Mouse (Mus musculus): ENCODE results near the gene Ttll12. TPM values are rescaled to one million over a fixed set of nuclear protein-coding genes. Genes with fewer than 3 reads are reported as not detected.

Ttll12 gene
- total and polyA plus RNA-seq, 3 experiments, result 21.9 to 40.0 (median 31.1) TPM

GRCm38 (mm10) chr15:83639160-83639559 is 44.2 kb upstream of the Ttll12 start:
- no peak overlapping the region for H3K4me3 ChIP-seq (replicated peaks in 1 of 3; ENCODE audit: low read depth in 2 of 3, low read length in 2 of 3, poor library complexity in 1 of 3)
- no peaks in the 10 kb centered on the region for H3K36me3 ChIP-seq (replicated peaks in 1 of 2; ENCODE audit: control insufficient read depth in 1 of 2, insufficient read depth in 1 of 2, low read length in 1 of 2)
- H3K27me3 ChIP-seq (replicated peaks), result peaks cover 92% of the 10 kb centered on the region
- in situ Hi-C loops (cut with MboI; ENCODE audit: low pct_ligation_motif_present, low pct_unique_long_range_greater_than_20kb, low sequenced_read_pairs), result no loop called here
- TF ChIP-seq ZC3H11A (IDR thresholded peaks at IDR 0.05; ENCODE audit: low read depth, low read length) (no peak), MEF2A (IDR thresholded peaks at IDR 0.05; ENCODE audit: borderline replicate concordance, low read depth, low read length) (no peak), GABPA (IDR thresholded peaks at IDR 0.05; ENCODE audit: insufficient replicate concordance, low read depth, low read length) (no peak), HCFC1 (IDR thresholded peaks at IDR 0.05; ENCODE audit: low read depth, low read length) (no peak), ETS1 (conservative IDR thresholded peaks at IDR 0.05; ENCODE audit: low read depth, low read length) (no peak), POLR2A (IDR thresholded peaks at IDR 0.05; ENCODE audit: low read depth, low read length) (no peak), SMC3 (IDR thresholded peaks at IDR 0.05; ENCODE audit: low read depth, low read length) (no peak), CTCF (conservative IDR thresholded peaks at IDR 0.05 in 1 of 2, IDR thresholded peaks at IDR 0.05 in 1 of 2; ENCODE audit: low read depth in 2 of 2, low read length in 2 of 2) (no peak), MYC (IDR thresholded peaks at IDR 0.05; ENCODE audit: low read depth, low read length) (no peak), JUN (IDR thresholded peaks at IDR 0.05; ENCODE audit: insufficient read depth, low read depth, low read length) (no peak), IRF4 (IDR thresholded peaks at IDR 0.05; ENCODE audit: low read depth, low read length) (no peak), EP300 (IDR thresholded peaks at IDR 0.05; ENCODE audit: low read length) (no peak), UBTF (IDR thresholded peaks at IDR 0.05; ENCODE audit: low read depth, low read length) (no peak)
- H3K4me2 ChIP-seq (ENCODE audit: insufficient read depth, low read depth, poor library complexity, severe bottlenecking), result no peak overlapping the region
- dilution Hi-C loops (cut with MboI; ENCODE audit: extremely low pct_ligation_motif_present, extremely low pct_unique_long_range_greater_than_20kb, low sequenced_read_pairs), result no loop called here
- no peaks in the 10 kb centered on the region for H3K9me3 ChIP-seq (replicated peaks; ENCODE audit: low read length)
- no peak overlapping the region for H3K27ac ChIP-seq (ENCODE audit: insufficient read depth, low read depth)
- no peaks in the 10 kb centered on the region for H3K79me2 ChIP-seq (replicated peaks; ENCODE audit: control insufficient read depth, extremely low read depth, insufficient read depth, poor library complexity, severe bottlenecking)
- no peak overlapping the region for H3K9ac ChIP-seq (ENCODE audit: insufficient read depth, low read depth)
- no peak for DNase-seq (ENCODE audit: extremely low read depth)
- no peaks in the 10 kb centered on the region for H3K4me1 ChIP-seq (ENCODE audit: control insufficient read depth in 1 of 2, insufficient read depth in 2 of 2)

DNA sequence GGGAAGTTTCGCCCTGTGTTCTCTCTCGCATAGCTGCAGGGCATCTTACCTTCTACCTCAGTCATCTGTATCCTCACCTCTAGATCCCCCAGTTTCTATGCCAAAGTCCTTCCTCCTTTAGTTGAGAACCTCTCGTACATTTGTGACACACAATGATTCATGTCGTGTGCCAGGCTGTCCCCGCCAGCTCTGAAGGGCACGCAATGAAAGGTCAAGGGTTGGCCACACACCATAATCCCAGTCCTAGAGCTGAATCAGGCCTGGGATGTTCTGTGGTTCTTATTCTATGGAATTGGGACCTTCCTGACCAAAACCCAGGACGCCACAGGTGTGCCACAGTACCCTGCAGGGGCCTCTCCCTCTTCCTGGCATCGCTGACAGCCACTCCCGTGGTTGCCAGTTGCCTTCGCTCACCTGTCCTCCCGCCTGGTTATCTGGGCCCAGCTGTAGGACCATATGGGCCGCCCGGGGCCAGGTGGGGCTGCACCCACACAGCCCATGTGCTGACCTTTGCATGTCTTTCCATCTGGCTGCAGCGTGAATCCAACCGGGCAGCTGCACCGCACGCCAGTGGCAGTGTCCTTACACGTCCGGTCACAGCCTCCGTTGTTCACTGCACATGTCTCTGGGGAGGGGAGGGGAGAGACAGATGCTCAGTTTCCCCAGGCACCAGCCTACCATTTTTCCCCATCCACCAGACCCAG is 43.4 kb upstream of the Ttll12 start:
- dilution Hi-C loops (cut with MboI; ENCODE audit: extremely low pct_ligation_motif_present, extremely low pct_unique_long_range_greater_than_20kb, low sequenced_read_pairs) (no loop called here), in situ Hi-C loops (cut with MboI; ENCODE audit: low pct_ligation_motif_present, low pct_unique_long_range_greater_than_20kb, low sequenced_read_pairs) (no loop called here)
- no peak overlapping the region for H3K4me2 ChIP-seq (ENCODE audit: insufficient read depth, low read depth, poor library complexity, severe bottlenecking)
- H3K36me3 ChIP-seq (replicated peaks in 1 of 2; ENCODE audit: control insufficient read depth in 1 of 2, insufficient read depth in 1 of 2, low read length in 1 of 2), result no peaks in the 10 kb centered on the region
- H3K4me1 ChIP-seq (ENCODE audit: control insufficient read depth in 1 of 2, insufficient read depth in 2 of 2), result no peaks in the 10 kb centered on the region
- no peak overlapping the region for H3K9ac ChIP-seq (ENCODE audit: insufficient read depth, low read depth)
- peaks cover 93% of the 10 kb centered on the region for H3K27me3 ChIP-seq (replicated peaks)
- H3K27ac ChIP-seq (ENCODE audit: insufficient read depth, low read depth), result no peak overlapping the region
- TF ChIP-seq POLR2AphosphoS2 (IDR thresholded peaks at IDR 0.05; ENCODE audit: low read depth, low read length) (no peak), GABPA (IDR thresholded peaks at IDR 0.05; ENCODE audit: insufficient replicate concordance, low read depth, low read length) (no peak), ZMIZ1 (IDR thresholded peaks at IDR 0.05; ENCODE audit: low read depth, low read length) (no peak), MEF2A (IDR thresholded peaks at IDR 0.05; ENCODE audit: borderline replicate concordance, low read depth, low read length) (no peak), TBP (conservative IDR thresholded peaks at IDR 0.05; ENCODE audit: low read depth, low read length) (no peak), E2F4 (IDR thresholded peaks at IDR 0.05; ENCODE audit: insufficient replicate concordance, low read depth, low read length) (no peak), USF1 (IDR thresholded peaks at IDR 0.05; ENCODE audit: low read depth, low read length) (no peak), KAT2A (IDR thresholded peaks at IDR 0.05; ENCODE audit: insufficient replicate concordance, low read length) (no peak), ZNF384 (IDR thresholded peaks at IDR 0.05; ENCODE audit: low read depth, low read length) (no peak), EP300 (IDR thresholded peaks at IDR 0.05; ENCODE audit: low read length) (no peak), IRF4 (IDR thresholded peaks at IDR 0.05; ENCODE audit: low read depth, low read length) (no peak), ETS1 (conservative IDR thresholded peaks at IDR 0.05; ENCODE audit: low read depth, low read length) (no peak), ZC3H11A (IDR thresholded peaks at IDR 0.05; ENCODE audit: low read depth, low read length) (no peak), RCOR1 (conservative IDR thresholded peaks at IDR 0.05; ENCODE audit: low read depth, low read length) (no peak), NRF1 (IDR thresholded peaks at IDR 0.05; ENCODE audit: low read depth, low read length) (no peak), CTCF (conservative IDR thresholded peaks at IDR 0.05 in 1 of 2, IDR thresholded peaks at IDR 0.05 in 1 of 2; ENCODE audit: low read depth in 2 of 2, low read length in 2 of 2) (no peak), JUND (conservative IDR thresholded peaks at IDR 0.05; ENCODE audit: low read depth, low read length) (no peak), BHLHE40 (IDR thresholded peaks at IDR 0.05; ENCODE audit: low read depth, low read length) (no peak)
- H3K9me3 ChIP-seq (replicated peaks; ENCODE audit: low read length), result no peaks in the 10 kb centered on the region
- DNase-seq (ENCODE audit: extremely low read depth), result no peak
- no peak overlapping the region for H3K4me3 ChIP-seq (replicated peaks in 1 of 3; ENCODE audit: low read depth in 2 of 3, low read length in 2 of 3, poor library complexity in 1 of 3)
- no peaks in the 10 kb centered on the region for H3K79me2 ChIP-seq (replicated peaks; ENCODE audit: control insufficient read depth, extremely low read depth, insufficient read depth, poor library complexity, severe bottlenecking)
